Mouse (Mus musculus) E14TG2a.4 (cell line): ENCODE measurements at regions not wholly inside any gene's neighbourhood (a gene's known extent, or its start where the extent isn't known, plus 50 kb on each side); places are given as distances from the start of the nearest gene placed in this dataset.
A peak's percentile ranks its signal among the peaks of the same experiment; 100 is the strongest.

Experiments
- CTCF ChIP-seq: conservative IDR thresholded peaks from 2 replicates; pipeline ENCODE4 v1.5.1; 2014; ENCODE audit warnings: low read length
- NANOG ChIP-seq: IDR thresholded peaks from 2 replicates; pipeline ENCODE4 v1.6.1; 2014; ENCODE audit warnings: borderline replicate concordance, low read length, mixed read lengths
- POU5F1 ChIP-seq: IDR thresholded peaks from 2 replicates; pipeline ENCODE4 v1.6.1; 2014; ENCODE audit warnings: low read length, borderline replicate concordance

GRCm38 (mm10) chr7:136010013-136010412, 293.9 kb upstream of the Mki67 start:
- TF ChIP-seq CTCF (peak; percentile 64), POU5F1 (no peak), NANOG (no peak)
